Mouse (Mus musculus) CD4-positive, CD25-positive, alpha-beta regulatory T cell, adult 2 months (primary cell): Measurements from ENCODE around the gene Mettl25.

ENCODE experiments used
- DNase-seq: peaks from one replicate; pipeline ENCODE4 v3.0.0-alpha.2; 2012; ENCODE audit warnings: low read depth, low spot score

Mettl25 gene

GRCm38 (mm10) chr10:105753831-105754605, 87.2 kb downstream of the Mettl25 start:
- DNase-seq = no peak

GRCm38 (mm10) chr10:105746019-105746418, 95.2 kb downstream of the Mettl25 start:
- DNase-seq = no peak

DNA sequence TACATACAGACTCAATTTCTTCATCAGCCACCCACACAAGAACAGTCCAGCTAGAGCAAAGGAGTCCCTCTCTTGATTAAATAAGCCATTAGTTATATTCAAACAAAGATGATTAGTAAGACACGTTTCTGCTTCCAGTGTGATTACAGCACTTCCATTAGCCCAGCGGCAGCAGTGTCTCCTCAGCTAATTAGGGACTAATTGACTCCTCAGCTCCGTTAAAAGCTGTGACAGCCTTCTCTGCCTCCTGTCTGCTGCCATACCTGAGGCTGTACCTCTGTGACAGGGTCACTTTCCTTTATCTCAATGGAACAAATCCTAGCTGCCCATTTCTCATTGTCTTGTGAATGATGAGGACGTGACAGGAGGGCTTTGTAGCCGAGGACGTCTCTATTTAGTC, 99.4 kb downstream of the Mettl25 start:
- DNase-seq = no peak

DNA sequence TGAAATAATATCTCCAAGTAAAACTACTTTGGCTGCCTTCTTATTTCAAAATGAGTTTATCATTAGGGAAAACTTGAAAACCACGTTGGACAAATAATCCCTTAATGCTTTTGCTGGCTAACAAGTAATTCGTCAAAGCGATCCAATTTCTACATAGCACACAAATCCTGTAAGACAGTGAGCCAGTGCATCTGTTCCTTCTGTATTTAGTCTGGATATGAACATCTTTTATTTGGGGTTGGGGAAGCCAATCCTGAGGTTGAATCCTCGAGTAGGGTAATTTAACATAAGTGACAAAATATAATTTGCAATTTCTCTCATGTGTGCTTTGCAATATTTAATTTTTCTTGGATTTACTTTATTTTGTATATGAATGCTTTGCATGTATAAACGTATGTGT, 102.2 kb downstream of the Mettl25 start:
- DNase-seq = no peak

DNA sequence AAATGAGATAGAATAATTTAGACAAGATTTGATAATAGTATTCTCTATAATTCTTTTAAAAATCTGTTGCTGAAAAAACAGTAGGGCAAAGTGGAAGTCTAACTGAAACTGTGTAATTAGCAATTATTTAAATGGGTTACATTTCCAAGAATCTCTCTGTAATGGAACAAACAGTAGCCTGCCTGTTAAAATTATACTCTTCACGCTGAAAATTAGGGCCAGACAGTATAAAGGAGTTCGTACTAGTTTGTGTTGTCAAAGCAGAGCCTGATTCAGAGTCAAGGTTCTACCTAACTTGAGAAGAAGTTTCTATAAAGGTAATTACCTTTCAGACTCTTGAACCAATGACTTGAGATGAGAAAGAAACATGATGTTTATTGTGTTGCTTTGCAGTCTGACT, 113.4 kb downstream of the Mettl25 start:
- no peak for DNase-seq

DNA sequence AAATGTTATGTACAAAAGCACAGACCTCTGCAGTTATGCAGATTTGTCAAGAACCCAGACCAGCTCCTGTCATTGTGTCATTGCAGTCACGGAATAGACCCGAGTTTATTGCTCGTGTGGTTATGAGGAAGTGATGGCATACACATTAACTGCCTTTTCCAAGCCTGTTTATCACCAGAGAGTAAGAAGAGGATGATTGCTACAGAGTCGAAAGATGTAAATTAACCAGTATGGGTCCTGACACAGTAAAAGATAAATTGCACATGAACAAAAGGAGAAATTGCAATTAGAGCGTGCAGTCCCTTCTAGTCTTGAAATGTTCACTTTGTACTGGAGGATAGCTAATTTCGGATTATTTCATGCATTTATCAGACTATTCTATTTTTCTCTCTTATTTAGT, 113.8 kb downstream of the Mettl25 start:
- no peak for DNase-seq

DNA sequence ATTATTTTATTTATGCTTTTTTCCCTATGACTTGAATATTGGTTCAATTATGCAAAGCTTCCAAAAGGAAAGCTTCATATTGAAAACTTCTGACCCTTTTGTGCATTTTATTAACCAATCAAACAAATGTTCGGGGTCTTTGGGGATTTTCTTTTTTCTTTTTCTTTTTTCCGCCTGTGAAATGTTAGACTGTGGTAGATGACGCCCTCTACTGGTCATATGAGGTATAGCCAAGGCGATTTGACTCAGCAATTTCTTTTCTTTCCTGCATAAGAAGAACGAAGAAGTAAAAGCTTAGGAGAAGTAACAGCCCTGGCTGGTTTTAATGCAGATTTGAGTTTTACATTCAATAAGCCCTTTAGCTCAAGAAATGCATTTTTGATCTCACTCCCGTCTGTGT, 126.3 kb downstream of the Mettl25 start:
- DNase-seq = peak; percentile 23

- DNase-seq = no peak
Measured at GRCm38 (mm10) chr10:105714366-105714765, 126.8 kb downstream of the Mettl25 start.

DNA sequence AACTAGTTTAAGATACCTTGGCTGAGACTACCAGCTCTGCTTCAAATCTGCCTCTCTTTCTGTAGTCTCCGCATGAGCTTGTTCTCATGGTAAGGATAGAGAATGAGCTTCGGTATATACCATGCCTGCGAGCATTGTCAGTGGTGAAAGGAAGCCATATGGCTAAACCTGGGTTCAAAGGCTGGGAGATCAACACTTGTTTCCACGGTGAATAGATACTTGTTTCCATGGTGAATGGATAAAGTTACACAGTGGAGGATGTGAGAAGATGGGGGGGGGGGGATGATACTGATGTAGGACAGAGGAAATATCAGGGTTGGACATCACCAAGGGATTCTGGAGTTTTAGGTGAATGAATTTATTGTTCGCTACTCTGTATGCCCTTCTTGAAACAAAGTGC, 128.0 kb downstream of the Mettl25 start:
- DNase-seq = no peak
